Mouse (Mus musculus) cerebellum, adult (tissue): Measurements from ENCODE around the gene Runx3.
"Not testable (repeated sequence)": the region's sequence is repeated elsewhere in the genome, so short reads cannot be mapped to it uniquely, and the experiment has no call there.

ENCODE experiments used
- ATAC-seq: cut with Nextera tagmentation; 2 replicates; pipeline ENCODE4 v1.9.2; 2017; ENCODE audit warnings: mild to moderate bottlenecking, moderate library complexity, mixed read lengths; ENCODE audit not compliant: insufficient number of reproducible peaks, low FRiP score, low TSS enrichment

Gene Runx3

DNA sequence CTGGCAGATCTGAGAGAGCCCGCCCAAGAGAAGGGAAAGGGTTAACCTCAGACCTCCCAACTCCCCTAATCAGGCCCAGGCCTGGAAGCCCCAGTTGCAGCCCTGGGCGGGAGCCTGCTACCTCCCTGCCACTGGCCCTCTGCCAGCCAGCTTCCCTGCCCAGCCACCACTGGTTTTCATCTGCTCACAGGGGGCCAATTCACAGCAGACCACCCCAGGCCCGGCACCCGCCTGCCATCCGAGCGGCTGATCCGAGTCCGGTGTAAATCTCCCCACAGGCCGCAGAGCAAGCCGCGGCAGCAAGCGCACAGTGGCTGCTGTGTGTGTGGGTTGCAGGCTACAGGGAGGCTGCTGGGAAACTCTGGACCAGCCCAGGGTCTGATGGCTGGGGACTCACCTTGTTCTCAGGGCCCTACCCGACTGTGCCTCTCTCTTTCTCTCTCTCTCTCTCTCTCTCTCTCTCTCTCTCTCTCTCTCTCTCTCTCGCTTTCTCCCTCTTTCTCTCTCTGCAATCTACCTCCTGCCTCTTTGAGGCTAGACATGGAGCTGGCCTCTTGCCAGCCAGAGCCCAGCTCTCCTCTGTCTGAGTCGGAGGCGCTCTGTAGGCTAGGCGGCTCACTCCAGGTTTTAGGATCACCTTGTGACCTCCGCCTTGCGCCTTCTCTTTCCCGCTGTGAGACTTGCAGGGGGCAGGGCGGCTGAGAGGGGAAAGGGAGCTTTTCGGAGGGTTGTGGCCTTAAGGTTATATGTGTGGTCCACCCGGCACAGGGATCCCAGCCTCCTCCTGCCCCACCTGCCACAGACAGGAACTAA lies 46.2 kb downstream of the Runx3 start:
- ATAC-seq: no peak

DNA sequence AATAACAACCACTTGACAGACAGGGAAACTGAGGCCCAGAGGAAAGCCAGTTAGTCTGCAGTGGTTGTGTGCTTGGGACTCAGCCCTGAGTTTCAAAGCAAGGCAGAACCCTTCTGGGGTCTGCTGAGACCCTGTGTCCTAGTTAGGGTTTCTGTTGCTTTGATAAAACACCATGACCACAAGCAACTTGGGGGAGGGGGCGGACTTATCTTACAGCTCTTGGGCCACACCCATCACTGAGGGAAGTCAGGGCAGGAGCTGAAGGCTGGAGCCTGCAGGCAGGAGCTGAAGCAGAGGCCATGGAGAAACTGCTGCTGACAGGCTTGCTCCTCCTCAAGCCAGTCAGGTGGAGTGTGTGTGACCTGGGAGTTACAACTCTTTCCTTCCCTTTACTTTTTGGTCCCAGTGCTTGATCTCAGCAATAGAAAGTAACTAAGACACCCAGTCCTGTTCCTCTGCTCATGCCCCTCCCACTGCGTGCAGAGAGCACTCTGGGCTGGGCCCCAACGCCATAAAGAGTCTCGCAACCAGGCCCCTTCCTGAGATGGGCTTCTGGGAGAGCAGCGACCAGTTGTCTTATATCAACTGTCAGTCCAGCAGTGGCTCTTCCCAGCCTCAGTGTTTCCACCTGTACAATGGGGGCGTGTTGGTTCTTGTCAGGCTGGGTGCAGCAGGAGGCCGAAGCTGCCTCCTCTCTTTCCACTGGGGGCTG lies 47.5 kb downstream of the Runx3 start:
- no peak for ATAC-seq

DNA sequence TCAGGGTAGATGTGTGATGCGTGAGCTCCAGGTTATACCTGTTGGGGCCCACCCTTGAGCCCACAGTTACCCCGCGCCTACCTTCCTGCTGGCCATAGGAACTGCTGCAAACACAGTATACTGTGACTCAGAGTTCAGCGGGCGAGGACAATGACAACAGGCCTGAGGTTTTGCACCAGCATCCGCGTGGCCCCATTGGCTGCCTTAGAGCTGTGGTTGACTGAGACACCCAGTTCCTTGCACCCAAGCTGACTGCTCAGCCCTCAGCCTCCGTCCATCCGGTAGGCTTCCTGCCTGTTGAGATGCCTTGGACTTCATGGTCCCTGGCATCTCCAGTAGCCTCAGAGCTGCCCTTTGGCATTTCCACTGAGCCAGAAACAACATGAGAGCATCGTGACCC lies 48.6 kb downstream of the Runx3 start:
- ATAC-seq: no peak

DNA sequence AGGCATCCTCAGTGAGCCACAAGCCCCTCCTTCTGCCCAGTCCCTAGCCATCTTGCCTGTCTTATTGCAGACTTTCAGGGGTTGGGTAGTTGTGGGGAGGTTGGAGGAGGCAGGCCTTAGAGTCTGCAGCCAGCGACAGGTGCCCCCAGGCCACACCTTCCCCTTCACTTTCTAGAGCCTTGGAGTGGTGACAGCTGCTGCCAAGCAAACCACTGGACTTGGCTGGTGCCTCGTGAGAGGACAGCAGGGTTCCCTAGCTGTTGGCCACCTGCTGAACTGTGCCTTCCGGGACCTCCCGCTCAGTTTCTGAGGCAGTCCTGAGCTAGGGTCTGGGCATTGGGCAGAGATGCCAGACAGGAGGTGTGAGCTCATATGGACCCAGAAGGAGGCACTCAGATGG lies 49.0 kb downstream of the Runx3 start:
- ATAC-seq: no peak

DNA sequence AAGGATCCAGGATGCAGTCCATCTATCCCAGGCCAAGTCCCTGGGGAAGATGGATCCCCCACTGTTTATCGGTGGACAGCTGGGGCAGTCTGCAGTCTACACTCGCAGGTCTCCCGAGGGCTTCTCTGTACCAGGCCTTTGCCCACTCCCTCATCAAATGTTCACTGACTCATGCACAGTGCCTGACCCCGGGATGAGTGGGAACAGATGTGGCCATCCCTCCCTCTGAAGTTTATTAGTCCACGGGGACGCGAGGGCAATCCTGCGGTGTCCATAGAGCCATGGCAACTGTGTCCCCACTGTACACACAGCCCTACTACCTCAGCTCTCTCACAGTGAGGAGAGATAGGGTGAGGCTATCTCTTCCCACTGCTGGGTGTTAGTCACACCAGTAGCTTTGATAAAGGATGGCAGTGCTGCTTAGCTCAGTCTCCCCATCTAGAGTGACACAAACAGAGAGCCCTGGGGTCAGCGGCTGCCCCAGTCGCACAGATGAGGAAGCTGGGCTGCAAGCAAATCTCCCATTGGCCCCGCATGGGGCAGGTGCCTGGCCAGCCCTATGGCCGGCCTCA lies 50.9 kb downstream of the Runx3 start:
- no peak for ATAC-seq

DNA sequence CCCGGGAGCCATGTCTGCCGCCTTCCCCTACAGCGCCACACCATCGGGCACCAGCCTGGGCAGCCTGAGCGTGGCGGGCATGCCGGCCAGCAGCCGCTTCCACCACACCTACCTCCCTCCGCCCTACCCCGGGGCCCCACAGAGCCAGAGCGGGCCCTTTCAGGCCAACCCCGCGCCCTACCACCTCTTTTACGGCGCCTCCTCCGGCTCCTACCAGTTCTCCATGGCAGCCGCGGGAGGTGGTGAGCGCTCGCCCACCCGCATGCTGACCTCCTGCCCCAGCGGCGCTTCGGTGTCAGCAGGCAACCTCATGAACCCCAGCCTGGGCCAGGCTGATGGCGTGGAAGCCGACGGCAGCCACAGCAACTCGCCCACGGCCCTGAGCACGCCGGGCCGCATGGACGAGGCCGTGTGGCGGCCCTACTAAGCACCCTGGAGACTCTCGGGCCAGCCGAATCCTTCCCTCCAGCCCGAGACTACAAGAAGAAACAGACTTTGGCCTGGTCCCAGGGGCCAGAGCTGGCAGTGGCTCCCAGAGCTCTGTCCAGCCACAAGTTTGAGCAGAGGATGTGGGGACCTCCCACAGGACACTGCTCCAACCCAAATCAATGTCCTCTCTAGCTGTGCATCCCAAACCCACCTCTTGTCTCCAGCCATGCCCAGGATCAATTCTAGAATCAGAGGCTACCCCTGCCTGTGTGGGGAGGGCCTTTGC lies 55.1 kb downstream of the Runx3 start:
- ATAC-seq: no peak

DNA sequence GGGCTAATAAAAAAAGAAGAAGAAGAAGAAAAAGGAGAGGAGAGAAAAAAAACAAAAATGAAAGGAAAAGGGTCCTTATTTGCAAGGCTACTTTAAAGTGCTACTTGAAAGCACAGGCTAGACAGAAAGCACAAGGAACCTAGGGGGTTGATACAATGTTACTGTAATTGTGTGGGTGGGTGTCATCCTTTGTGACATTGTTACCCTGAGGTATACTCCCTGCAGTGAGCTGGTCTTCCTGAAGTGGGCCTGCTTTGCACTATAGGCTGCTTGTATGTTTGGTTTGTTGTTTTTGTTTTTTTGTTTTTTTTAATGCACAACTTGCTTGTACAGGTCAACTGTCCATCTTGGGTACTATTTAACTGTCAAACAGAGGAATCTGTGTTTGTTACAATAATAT lies 57.1 kb downstream of the Runx3 start:
- no peak for ATAC-seq

DNA sequence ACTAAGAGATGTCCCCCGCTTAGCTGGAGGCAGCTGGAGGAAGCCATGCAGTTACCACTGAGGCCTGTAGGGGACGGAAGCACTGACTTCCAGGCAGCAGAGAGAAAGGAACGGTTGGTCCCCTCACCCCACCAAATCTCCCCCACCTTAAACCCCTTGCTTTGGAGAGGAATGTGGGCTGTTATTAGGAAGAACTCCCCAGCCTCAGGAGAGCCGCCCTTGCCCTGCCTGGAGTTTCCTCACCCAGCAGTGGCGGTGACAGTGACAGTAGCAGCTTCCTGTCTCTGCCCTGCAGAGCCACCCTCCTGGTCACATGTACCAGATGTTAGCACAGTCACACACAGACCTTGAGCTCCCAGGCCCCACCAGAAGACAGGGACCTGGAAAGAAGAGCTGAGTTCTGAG lies 58.6 kb downstream of the Runx3 start:
- no peak for ATAC-seq

DNA sequence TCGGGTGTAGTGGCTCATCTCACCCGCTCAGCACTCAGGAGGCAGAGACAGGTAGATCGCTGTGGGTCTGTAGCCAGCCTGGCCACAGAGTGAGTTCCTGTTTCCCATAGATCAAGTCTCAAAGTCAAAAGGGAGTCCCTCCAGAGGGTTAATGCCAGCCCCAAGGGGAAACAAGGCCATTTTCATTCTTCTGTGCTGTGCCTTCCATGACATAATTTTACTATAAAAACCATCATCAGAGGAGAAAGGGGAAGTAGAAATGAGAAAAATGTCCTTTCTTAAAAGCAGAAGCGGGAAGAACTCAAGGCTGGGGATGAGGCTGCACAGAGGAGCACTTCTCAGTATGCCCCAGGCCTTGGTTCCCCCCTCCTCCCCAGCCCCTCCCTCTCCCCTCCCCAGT lies 61.4 kb downstream of the Runx3 start:
- ATAC-seq: no peak

DNA sequence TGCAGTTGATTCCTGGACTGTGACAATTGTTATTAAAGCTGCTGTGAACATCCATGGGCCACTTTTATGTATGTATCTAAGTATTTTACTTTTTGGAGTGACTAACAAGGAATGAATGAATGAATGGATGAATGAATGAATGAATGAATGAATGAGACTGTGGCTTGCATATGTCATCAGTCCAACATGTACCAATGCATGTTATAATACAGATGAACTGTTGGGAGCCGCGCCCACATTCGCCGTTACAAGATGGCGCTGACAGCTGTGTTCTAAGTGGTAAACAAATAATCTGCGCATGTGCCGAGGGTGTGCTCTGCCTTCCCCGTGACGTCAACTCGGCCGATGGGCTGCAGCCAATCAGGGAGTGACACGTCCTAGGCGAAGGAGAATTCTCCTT lies 63.8 kb downstream of the Runx3 start:
- not testable (repeated sequence) for ATAC-seq

DNA sequence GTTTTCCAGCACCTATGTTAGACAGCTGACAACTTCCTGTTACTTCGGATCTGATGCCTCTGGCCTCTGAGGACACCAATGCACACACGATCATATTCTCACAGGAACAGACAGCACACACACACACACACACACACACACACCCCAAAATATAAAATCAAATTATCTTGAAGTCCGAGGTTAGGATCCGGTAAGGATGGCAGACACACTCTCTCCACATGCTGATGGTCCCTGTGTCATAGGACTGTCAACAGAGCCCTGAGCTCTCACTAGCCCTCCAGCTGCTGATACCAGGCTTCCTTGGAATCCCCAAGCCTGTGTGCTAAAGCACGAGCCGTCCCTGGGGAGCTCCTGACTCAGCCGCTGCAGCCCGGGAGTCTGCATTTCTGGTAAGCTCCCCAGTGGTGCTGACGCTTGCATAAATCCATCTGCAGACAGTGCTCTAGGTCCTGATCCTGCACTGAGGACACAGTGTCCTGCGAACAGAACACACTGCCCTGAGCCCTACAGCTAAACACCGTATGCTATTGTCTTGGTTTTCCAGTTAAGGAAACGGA lies 69.1 kb downstream of the Runx3 start:
- ATAC-seq: no peak

DNA sequence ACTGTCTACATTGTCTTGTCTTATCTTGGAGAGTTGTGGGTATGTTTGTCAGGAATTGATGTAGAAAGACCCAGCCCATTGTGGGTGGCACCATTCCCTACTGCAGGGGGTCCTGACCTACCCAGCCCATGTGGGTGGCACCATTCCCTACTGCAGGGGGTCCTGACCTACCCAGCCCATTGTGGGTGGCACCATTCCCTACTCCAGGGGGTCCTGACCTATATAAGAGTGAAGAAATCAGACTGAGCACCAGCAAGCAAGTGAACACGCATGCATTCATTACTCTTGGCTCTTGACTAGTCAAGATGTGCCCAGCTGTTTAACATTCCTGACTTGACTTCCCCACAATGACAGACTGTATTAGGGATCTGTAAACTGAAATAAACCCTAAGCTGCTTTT lies 69.9 kb downstream of the Runx3 start:
- ATAC-seq: no peak

DNA sequence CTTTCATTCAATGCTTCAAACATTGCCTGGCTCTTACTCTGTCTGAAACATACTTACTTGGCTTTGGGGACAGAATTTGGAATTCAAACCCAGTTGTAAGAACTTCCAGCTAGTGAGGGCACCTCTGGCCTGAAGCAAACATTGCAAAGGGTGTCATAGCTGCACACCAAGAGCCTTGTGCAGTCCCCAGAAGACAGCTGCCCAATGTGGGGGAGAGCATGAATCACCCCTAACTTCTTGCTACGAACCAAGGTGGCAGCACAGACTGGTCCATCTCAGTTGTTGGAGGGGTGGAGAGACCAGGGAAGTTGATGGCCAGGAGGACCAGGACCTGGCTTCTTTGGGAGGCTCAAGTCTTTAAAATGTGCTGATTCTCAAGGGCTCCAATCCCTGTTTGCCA lies 70.7 kb downstream of the Runx3 start:
- no peak for ATAC-seq

DNA sequence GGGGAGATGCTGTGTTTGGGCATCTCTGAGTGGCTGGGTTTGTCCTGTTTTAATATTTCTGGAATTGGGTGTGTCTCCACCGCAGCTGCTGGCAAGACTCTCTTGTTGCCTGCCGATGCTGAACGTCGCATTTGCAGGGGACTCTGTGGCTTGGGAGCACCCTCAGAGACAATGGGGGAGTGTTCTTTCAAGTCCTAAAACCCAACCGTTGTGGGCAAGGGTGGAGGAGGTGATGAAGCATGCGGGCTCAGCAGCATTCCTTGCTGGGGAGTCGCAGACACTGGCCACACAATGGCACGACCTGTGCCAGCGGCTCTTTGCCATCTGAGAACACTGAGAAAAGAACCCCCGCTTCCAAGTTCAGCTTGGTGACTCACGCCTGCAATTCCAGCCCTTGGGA lies 71.2 kb downstream of the Runx3 start:
- no peak for ATAC-seq

DNA sequence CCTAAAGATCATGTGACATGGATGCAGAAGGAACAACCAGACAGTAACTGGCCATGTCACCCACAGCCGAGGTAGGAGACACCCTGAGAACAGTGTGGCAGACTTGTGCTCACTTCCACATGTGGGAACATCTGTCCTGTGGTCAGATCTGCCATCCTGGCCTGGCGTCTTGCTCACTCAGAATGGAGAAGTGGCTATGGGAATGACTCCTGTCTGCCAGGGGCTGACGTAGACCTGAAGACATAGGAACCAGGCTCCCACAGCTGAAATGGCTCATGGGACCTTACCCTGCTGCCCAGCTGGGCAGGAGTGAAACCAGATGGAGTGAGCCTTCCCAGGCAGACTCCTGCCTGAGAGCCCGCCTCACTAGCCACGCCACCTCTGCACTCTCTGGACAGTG lies 72.4 kb downstream of the Runx3 start:
- ATAC-seq: no peak

DNA sequence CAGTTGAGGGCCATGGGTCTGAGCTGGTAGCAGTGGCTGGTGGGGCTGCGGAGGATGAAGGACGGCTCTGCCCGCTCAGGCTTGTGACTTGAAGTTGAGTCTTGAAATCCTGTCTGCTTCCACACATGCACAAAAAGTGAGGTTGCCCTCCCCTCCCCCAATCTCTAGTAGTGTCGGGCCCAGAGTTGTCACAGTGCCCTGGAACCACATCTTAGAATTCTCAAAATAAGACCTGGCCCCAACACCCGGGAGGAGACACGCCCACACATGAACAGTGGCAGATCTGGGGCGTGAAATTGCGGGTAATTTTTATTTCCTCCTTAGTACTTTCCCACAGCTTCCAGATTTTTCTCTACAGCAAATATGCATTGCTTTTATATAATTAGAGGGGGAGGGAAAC lies 77.4 kb downstream of the Runx3 start:
- ATAC-seq: no peak

DNA sequence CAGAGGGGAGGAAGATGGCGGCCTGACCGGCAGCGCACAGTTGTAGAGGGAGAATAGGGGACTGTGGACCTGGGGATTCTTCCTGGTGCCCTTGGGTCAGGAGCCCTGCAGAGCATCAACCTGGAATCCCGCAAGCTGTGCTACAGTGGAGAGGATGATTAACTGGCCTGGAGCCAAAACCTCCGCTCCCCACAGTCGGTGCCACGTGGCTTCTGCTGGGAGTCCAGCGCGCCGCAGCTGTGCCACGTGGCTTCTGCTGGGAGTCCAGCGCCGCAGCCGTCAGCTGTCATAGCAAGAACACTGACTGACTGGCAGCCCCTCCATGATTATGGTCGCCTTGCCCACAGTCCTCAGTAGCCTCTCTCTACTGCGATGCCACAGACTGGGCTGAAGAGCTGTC lies 81.3 kb downstream of the Runx3 start:
- no peak for ATAC-seq

DNA sequence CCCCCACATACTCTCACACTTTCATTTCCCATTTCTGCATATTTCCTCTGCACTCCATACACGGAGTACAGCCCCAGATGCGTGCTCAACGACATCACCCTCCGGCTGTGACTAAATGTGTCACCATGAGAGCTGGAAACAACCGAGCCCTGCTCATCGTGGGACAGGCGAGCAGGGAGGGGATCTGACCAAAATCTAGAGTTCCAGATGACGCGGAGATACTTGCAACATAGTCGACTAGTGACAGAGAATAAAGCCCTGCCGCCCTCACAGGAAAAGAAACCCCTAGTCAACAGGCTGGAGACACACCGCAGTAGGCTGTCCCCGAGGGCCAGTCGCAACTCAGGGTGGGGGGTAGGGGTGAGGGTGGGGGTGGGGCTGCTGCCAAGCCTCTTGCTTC lies 82.8 kb downstream of the Runx3 start:
- no peak for ATAC-seq

DNA sequence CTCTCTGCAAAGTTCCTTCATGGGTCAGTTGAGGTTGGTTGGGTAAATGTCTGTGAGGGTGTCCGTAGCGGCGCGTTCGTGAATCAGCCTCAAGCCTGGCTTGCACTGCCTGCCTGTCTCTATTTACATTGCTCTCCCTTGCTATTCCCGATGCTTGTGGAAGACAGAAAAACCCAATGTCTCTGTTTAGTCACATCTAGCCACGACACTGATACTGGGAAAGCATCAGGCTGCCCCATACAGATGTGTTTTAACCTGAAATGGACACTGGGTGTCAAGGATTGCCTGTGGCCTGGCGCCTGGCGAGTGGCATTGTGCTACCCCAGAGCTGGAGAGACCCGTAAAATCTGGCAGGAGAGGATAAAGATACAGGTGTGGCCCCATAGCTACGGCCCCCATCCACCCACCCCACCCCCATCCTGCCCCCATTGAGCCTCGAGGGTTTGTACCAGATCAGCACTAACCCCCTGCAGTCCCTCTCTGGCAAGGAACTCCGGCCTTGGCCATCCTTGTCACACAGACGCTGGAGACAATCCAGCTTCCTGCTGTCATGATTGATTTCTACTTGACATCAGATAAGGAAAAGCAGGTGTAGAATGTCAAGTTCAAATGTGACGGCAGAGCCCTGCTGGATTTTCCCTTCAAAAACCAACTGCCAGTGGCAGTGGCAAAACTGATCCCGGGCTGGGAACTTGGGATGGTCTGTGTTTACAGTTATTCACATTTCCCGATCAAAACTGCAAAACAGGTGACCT lies 83.5 kb downstream of the Runx3 start:
- no peak for ATAC-seq

DNA sequence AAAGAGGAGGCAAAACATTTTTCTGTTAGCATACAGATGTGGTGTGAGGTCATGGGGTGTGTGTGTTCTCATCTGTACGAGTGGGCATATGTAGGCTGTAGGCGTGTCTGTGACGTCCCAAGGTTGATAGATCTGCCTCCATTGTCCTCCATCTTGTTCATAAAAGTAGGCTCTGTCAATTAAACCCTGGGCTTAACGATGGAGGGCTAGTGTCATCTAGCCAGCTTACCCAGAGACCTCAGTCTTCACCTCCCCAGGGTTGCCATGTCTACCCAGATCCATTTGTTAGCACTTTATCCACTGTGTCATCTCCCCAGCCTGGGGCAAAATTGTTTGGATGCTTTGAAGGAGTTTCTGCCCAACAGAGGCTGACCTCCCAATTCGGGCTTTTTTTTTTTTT lies 84.2 kb downstream of the Runx3 start:
- no peak for ATAC-seq
